Mouse (Mus musculus) Patski (cell line): Measurements from ENCODE around the gene Minar1. TPM values are rescaled to one million over a fixed set of nuclear protein-coding genes. Genes with fewer than 3 reads are reported as not detected.

Experiments used
- ATAC-seq: fragments of 100-300 bp; one replicate; pipeline ENCODE4 v1.8.0; 2021
- CTCF ChIA-PET: fragments of 350-600 bp; sonication (Branson Sonifier 250); formaldehyde crosslinking; loops from one replicate; lab custom pipeline; 2022; ENCODE audit warnings: inconsistent platforms; lab: Charles Lee
- POLR2A ChIA-PET: fragments of 350-600 bp; sonication (Branson Sonifier 250); formaldehyde crosslinking; loops from one replicate; lab custom pipeline; 2022; ENCODE audit warnings: antibody characterized with exemption, inconsistent platforms; lab: Charles Lee
- DNase-seq: peaks from one replicate; pipeline ENCODE4 v3.0.0-alpha.2; 2011; ENCODE audit warnings: low read depth, low spot score
- H3K27me3 ChIP-seq: fragments of 371-371 bp; one replicate; pipeline ENCODE4 v1.5.1; 2021
- CTCF ChIP-seq: fragments of 100-300 bp; IDR thresholded peaks from one replicate; pipeline ENCODE4 v1.5.1; 2021
- in situ Hi-C: fragments of 300-500 bp; cut with MboI; formaldehyde crosslinking; loops from 3 replicates; pipeline ENCODE4 v1.11.1; 2018; ENCODE audit warnings: low pct_unique_long_range_greater_than_20kb, mixed read lengths
- polyA plus RNA-seq: library from polyadenylated mRNA; unstranded; gene quantifications from one replicate; pipeline ENCODE4 v1.2.3, GENCODE M21; 2021

The Minar1 gene
- polyA plus RNA-seq: not detected

DNA sequence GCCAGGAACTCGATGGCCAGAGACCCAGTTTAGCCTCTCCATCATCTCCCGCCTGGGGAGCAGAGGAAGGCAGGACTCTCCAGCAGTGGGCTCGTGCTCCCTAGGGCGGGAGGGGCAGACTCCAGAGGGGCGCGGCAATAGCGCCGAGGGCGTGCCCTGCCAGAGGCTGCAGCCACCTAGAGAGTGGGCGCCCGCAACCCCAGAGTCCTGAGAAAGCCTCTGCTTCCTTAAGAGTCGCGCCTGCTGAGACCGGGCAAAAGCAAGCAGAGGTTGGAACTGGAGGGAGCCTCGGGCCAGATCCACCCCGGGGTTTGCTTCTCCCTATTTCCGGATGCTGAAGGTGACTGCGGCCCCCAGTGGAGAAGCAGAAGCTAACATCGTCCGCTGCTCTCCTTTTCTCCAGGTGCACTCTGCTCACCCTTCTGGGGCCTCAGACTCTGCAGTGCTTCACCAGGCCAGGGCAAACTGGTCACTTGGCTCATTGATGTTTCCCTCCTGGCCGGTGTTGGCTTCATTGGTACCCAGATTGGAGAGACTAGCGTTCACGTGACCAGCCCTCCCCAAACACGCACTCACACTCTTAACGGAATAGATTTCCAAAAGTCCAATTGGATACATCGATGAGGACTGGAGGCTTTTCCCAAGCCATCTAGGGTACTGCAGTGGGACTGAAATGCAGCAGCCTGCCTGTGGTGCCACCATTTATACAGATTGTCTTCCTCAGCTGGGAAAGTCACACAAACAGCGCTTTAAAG lies at the start of gene Minar1:
Gene Minar1 (minus strand): TSS at position 120 of the 755 bp plus-strand sequence.
- in situ Hi-C loops: no loop called here
- POLR2A ChIA-PET: no interaction called here
- peaks cover 19% of the 10 kb centered on the region for H3K27me3 ChIP-seq
- no peak for TF ChIP-seq CTCF
- DNase-seq (no peak), ATAC-seq (peak; percentile 39)
- CTCF ChIA-PET: no interaction called here

DNA sequence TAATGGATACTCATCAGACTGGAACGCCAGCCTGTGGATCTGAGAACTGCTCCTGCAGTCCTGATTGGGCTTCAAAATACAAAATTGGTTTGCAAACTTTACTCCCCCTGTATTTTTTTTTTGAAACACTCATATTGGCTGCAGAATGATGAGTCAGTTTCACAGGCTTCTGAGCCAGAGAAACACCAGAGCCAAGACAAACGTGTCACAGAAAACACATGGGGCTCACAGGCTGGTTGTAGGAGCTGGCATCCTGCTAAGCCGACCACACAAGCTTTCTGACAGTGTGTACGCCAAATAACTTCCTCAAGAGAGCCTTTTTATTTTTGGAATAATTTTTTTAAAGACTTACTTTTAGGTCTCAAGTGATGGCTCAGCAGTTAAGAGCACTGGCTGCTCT lies 47.0 kb upstream of the Minar1 start:
- POLR2A ChIA-PET: no interaction called here
- no peak for ATAC-seq

DNA sequence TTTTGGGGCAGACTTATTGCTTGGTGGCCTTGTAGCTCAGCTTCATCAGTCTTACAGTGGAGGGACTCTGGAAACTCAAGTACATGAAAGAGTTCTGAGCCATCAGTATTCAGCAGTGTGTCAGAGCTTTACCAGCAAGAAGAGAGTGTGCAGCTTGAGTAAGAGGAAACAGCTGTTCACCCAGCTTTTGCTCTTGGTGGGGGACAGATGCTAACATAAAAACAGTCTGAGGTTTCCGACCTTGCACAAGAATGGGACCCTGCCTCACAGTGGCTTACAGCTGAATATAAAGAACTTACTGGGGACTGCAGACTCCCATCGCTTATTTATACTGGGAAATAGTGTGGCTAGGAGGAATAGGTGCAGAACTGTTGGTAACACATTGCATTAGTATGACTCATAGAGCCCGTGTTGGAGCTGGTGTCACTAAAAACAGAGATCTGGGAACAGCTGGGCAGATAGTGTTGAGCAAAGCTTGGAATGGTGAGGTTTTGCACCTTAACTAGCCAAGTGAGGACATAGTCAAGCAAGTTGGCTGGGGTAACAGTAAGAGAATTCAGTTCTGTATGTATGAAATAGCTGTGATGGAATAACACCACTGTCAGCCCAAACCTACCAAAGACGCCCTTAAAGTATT lies 44.5 kb upstream of the Minar1 start:
- DNase-seq (no peak), ATAC-seq (no peak)
- peaks cover 10% of the 10 kb centered on the region for H3K27me3 ChIP-seq
- CTCF ChIA-PET: interaction anchor here (1.3 kb wide), 1 partner anchor 15 kb away, joined by 3 read pairs; no protein-coding TSS in a partner anchor
- POLR2A ChIA-PET: no interaction called here
- TF ChIP-seq CTCF: no peak
- in situ Hi-C loops: no loop called here

More for the DNA sequence above, 47.0 kb upstream of the Minar1 start:
- peaks cover 18% of the 10 kb centered on the region for H3K27me3 ChIP-seq
- DNase-seq: no peak
- in situ Hi-C loops: no loop called here
- TF ChIP-seq CTCF: no peak
- CTCF ChIA-PET: no interaction called here

DNA sequence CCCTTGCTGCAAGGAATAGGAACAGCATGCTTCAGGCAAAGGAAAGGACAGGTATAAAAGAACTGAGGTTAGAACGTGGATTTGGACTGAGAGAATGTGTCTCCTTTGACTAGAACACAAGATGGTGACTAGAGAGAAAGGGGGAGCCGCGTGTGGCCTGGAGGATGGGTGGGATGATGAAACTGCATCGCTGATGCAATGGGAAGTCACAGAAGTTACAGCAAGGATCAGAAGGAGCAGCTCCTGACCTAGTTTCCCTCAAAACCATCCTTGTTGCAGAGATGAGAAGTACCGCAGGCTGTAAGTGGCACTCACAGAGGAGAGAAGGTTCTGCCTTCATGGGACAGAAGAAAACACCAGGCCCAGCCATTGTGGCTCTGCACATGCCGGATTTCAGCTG lies 28.0 kb upstream of the Minar1 start:
- in situ Hi-C loops: no loop called here
- CTCF ChIA-PET: no interaction called here
- no peak for TF ChIP-seq CTCF
- no peaks in the 10 kb centered on the region for H3K27me3 ChIP-seq
- POLR2A ChIA-PET: no interaction called here
- ATAC-seq (no peak), DNase-seq (no peak)

DNA sequence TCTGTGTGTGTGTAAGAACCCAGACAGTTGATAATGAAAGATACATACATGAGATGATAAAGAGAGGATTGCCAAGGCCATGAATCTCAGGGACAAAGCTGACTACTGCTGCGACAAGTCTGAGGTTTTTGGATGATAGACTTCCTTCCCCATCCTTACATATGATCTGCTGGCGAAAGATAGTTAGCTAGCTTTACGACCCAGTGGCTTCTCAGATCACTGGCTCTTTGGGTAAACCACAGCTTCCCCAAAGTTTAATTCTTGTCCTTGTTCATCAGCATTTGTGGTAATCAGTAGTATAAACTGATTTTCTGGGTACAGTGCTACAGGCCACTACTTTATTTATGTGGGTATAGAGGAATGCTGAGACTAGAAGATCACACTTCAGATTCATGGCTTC lies 14.5 kb upstream of the Minar1 start:
- in situ Hi-C loops: no loop called here
- ATAC-seq (no peak), DNase-seq (no peak)
- ChIA-PET CTCF (no interaction called here), POLR2A (no interaction called here)
- TF ChIP-seq CTCF: no peak
- H3K27me3 ChIP-seq: no peaks in the 10 kb centered on the region

DNA sequence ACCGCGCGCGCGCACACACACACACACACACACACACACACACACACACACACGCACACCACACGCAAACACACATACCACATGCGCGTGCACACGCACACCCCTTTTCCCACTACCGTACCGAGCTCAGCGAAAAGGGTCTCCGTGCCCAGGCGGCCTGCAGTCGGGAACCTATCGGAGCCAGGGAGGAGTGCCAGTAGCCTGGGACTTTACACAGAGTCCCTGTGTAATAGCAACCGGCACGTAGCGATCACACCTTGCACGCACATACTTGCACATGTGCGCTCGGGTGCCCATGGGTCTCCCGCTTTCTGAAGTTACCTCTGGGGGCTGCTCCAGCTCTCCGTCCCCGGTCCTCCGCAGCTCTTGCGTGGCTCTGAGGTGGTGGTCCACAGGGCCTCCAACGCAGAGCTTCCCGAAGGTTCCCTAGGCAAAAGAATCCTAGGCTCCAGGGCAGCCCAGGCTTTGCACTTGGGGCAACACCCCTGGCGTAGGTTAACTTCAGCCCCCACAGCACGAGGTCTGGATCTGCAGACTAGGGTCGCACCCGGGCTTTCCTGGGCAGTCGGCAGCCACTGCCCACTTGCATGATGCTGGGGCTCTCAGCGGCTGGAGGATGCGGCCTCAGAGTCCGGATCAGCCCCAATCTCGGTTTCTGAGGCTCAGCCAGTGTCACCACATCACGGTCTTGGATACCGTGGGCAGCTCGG lies 474 bp downstream of the Minar1 start:
- TF ChIP-seq CTCF: no peak
- in situ Hi-C loops: no loop called here
- H3K27me3 ChIP-seq: peaks cover 19% of the 10 kb centered on the region
- no peak for ATAC-seq
- POLR2A ChIA-PET: no interaction called here
- no peak for DNase-seq
- CTCF ChIA-PET: no interaction called here

- POLR2A ChIA-PET: no interaction called here
- DNase-seq (no peak), ATAC-seq (no peak)
- peaks cover 19% of the 10 kb centered on the region for H3K27me3 ChIP-seq
- in situ Hi-C loops: no loop called here
- CTCF ChIA-PET: no interaction called here
- no peak for TF ChIP-seq CTCF
Measured at GRCm38 (mm10) chr9:89621750-89622149, 1.2 kb downstream of the Minar1 start.

GRCm38 (mm10) chr9:89620347-89620746 lies 2.6 kb downstream of the Minar1 start:
- ChIA-PET POLR2A (no interaction called here), CTCF (no interaction called here)
- in situ Hi-C loops: no loop called here
- DNase-seq (no peak), ATAC-seq (no peak)
- TF ChIP-seq CTCF: no peak
- peaks cover 19% of the 10 kb centered on the region for H3K27me3 ChIP-seq

- TF ChIP-seq CTCF: no peak
- DNase-seq (no peak), ATAC-seq (no peak)
- peaks cover 4% of the 10 kb centered on the region for H3K27me3 ChIP-seq
- CTCF ChIA-PET: no interaction called here
- POLR2A ChIA-PET: no interaction called here
- in situ Hi-C loops: no loop called here
Measured at GRCm38 (mm10) chr9:89616946-89617345, 6.0 kb downstream of the Minar1 start.

DNA sequence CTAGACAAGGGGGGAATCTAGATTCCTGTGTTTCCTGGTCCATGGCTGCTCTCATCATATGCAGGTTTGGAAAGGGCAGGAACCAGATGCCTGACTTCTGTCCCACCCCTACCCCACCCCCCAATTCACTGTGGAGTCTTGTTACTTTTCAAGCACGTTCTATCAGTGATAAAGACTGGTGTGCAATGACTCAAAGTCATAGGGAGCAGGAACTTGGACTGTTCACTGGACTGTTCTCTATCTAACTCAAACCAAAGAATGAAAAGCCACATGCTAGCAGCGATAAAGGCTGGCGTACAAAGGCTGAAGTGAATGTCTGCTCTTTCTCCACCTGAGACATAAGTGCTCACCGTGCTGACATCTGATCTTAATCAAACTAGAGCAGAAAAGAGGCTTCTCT lies 12.3 kb downstream of the Minar1 start:
- peaks cover 5% of the 10 kb centered on the region for H3K27me3 ChIP-seq
- in situ Hi-C loops: no loop called here
- ChIA-PET POLR2A (no interaction called here), CTCF (no interaction called here)
- DNase-seq (no peak), ATAC-seq (no peak)
- no peak for TF ChIP-seq CTCF

GRCm38 (mm10) chr9:89607321-89607720 lies 15.6 kb downstream of the Minar1 start:
- no peak for ATAC-seq
- in situ Hi-C loops: no loop called here
- no peak for TF ChIP-seq CTCF
- DNase-seq: no peak
- CTCF ChIA-PET: interaction anchor here (1.0 kb wide), 1 partner anchor 8 kb away, joined by 3 read pairs; no protein-coding TSS in a partner anchor
- POLR2A ChIA-PET: no interaction called here
- H3K27me3 ChIP-seq: peaks cover 13% of the 10 kb centered on the region
